Mouse (Mus musculus): ENCODE data around the gene 2010111I01Rik. TPM values are rescaled to one million over a fixed set of nuclear protein-coding genes. Genes with fewer than 3 reads are reported as not detected.

The 2010111I01Rik gene
- polyA plus RNA-seq, 1 experiment = 63.6 TPM

GRCm38 (mm10) chr13:63335421-63336134, 370.9 kb downstream of the 2010111I01Rik start:
- no peaks in the 10 kb centered on the region for H3K36me3 ChIP-seq (ENCODE audit: control insufficient read depth, insufficient read depth, low read length, poor library complexity, severe bottlenecking)
- TF ChIP-seq POLR2A (IDR thresholded peaks at IDR 0.05; ENCODE audit: insufficient read depth, low read length) (no peak), CTCF (IDR thresholded peaks at IDR 0.05; ENCODE audit: low read depth, low read length) (peak; percentile 67), EP300 (IDR thresholded peaks at IDR 0.05; ENCODE audit: insufficient read depth, low read depth, low read length) (no peak)
- no peak overlapping the region for H3K27ac ChIP-seq (ENCODE audit: insufficient read depth, low read length)

GRCm38 (mm10) chr13:63336335-63336734, 371.6 kb downstream of the 2010111I01Rik start:
- Histone ChIP-seq H3K27ac (ENCODE audit: insufficient read depth, low read length) (no peak overlapping the region), H3K9ac (ENCODE audit: low read depth, poor library complexity, severe bottlenecking) (no peak overlapping the region), H3K4me3 (ENCODE audit: low read depth, low read length) (no peak overlapping the region), H3K27me3 (ENCODE audit: control insufficient read depth, insufficient read depth, low read length, poor library complexity, severe bottlenecking) (no peaks in the 10 kb centered on the region), H3K9me3 (replicated peaks; ENCODE audit: control insufficient read depth, insufficient read depth, low read length, poor library complexity, severe bottlenecking) (no peaks in the 10 kb centered on the region), H3K4me1 (ENCODE audit: control insufficient read depth, insufficient read depth, low read length) (no peaks in the 10 kb centered on the region), H3K36me3 (ENCODE audit: control insufficient read depth, insufficient read depth, low read length, poor library complexity, severe bottlenecking) (no peaks in the 10 kb centered on the region)
- TF ChIP-seq POLR2A (IDR thresholded peaks at IDR 0.05; ENCODE audit: insufficient read depth, low read length) (no peak), CTCF (IDR thresholded peaks at IDR 0.05; ENCODE audit: low read depth, low read length) (no peak), EP300 (IDR thresholded peaks at IDR 0.05; ENCODE audit: insufficient read depth, low read depth, low read length) (no peak)

More at GRCm38 (mm10) chr13:63335421-63336134, 370.9 kb downstream of the 2010111I01Rik start:
- H3K27me3 ChIP-seq (ENCODE audit: control insufficient read depth, insufficient read depth, low read length, poor library complexity, severe bottlenecking) = no peaks in the 10 kb centered on the region
- no peaks in the 10 kb centered on the region for H3K9me3 ChIP-seq (replicated peaks; ENCODE audit: control insufficient read depth, insufficient read depth, low read length, poor library complexity, severe bottlenecking)
- no peak overlapping the region for H3K9ac ChIP-seq (ENCODE audit: low read depth, poor library complexity, severe bottlenecking)
- no peak overlapping the region for H3K4me3 ChIP-seq (ENCODE audit: low read depth, low read length)
- H3K4me1 ChIP-seq (ENCODE audit: control insufficient read depth, insufficient read depth, low read length) = no peaks in the 10 kb centered on the region

- no peaks in the 10 kb centered on the region for H3K4me1 ChIP-seq (ENCODE audit: control insufficient read depth, insufficient read depth, low read length)
- H3K4me3 ChIP-seq (ENCODE audit: low read depth, low read length) = no peak overlapping the region
- no peak overlapping the region for H3K27ac ChIP-seq (ENCODE audit: insufficient read depth, low read length)
- no peaks in the 10 kb centered on the region for H3K9me3 ChIP-seq (replicated peaks; ENCODE audit: control insufficient read depth, insufficient read depth, low read length, poor library complexity, severe bottlenecking)
- TF ChIP-seq EP300 (IDR thresholded peaks at IDR 0.05; ENCODE audit: insufficient read depth, low read depth, low read length) (no peak), POLR2A (IDR thresholded peaks at IDR 0.05; ENCODE audit: insufficient read depth, low read length) (no peak), CTCF (IDR thresholded peaks at IDR 0.05; ENCODE audit: low read depth, low read length) (no peak)
- H3K27me3 ChIP-seq (ENCODE audit: control insufficient read depth, insufficient read depth, low read length, poor library complexity, severe bottlenecking) = no peaks in the 10 kb centered on the region
- H3K36me3 ChIP-seq (ENCODE audit: control insufficient read depth, insufficient read depth, low read length, poor library complexity, severe bottlenecking) = no peaks in the 10 kb centered on the region
- no peak overlapping the region for H3K9ac ChIP-seq (ENCODE audit: low read depth, poor library complexity, severe bottlenecking)
Observed at GRCm38 (mm10) chr13:63337239-63337960, 372.7 kb downstream of the 2010111I01Rik start.

- H3K4me3 ChIP-seq (ENCODE audit: low read depth, low read length) = no peak overlapping the region
- H3K27ac ChIP-seq (ENCODE audit: insufficient read depth, low read length) = no peak overlapping the region
- no peaks in the 10 kb centered on the region for H3K4me1 ChIP-seq (ENCODE audit: control insufficient read depth, insufficient read depth, low read length)
- no peak overlapping the region for H3K9ac ChIP-seq (ENCODE audit: low read depth, poor library complexity, severe bottlenecking)
- H3K36me3 ChIP-seq (ENCODE audit: control insufficient read depth, insufficient read depth, low read length, poor library complexity, severe bottlenecking) = no peaks in the 10 kb centered on the region
- H3K27me3 ChIP-seq (ENCODE audit: control insufficient read depth, insufficient read depth, low read length, poor library complexity, severe bottlenecking) = no peaks in the 10 kb centered on the region
- TF ChIP-seq EP300 (IDR thresholded peaks at IDR 0.05; ENCODE audit: insufficient read depth, low read depth, low read length) (no peak), CTCF (IDR thresholded peaks at IDR 0.05; ENCODE audit: low read depth, low read length) (no peak), POLR2A (IDR thresholded peaks at IDR 0.05; ENCODE audit: insufficient read depth, low read length) (no peak)
- no peaks in the 10 kb centered on the region for H3K9me3 ChIP-seq (replicated peaks; ENCODE audit: control insufficient read depth, insufficient read depth, low read length, poor library complexity, severe bottlenecking)
Observed at GRCm38 (mm10) chr13:63339946-63340345, 375.3 kb downstream of the 2010111I01Rik start.

- no peak overlapping the region for H3K27ac ChIP-seq (ENCODE audit: insufficient read depth, low read length)
- no peak for TF ChIP-seq CTCF (IDR thresholded peaks at IDR 0.05; ENCODE audit: low read depth, low read length)
- no peak for TF ChIP-seq EP300 (IDR thresholded peaks at IDR 0.05; ENCODE audit: insufficient read depth, low read depth, low read length)
- TF ChIP-seq POLR2A (IDR thresholded peaks at IDR 0.05; ENCODE audit: insufficient read depth, low read length) = no peak
- no peaks in the 10 kb centered on the region for H3K4me1 ChIP-seq (ENCODE audit: control insufficient read depth, insufficient read depth, low read length)
- no peaks in the 10 kb centered on the region for H3K27me3 ChIP-seq (ENCODE audit: control insufficient read depth, insufficient read depth, low read length, poor library complexity, severe bottlenecking)
- H3K9ac ChIP-seq (ENCODE audit: low read depth, poor library complexity, severe bottlenecking) = no peak overlapping the region
- no peaks in the 10 kb centered on the region for H3K9me3 ChIP-seq (replicated peaks; ENCODE audit: control insufficient read depth, insufficient read depth, low read length, poor library complexity, severe bottlenecking)
- H3K4me3 ChIP-seq (ENCODE audit: low read depth, low read length) = no peak overlapping the region
- no peaks in the 10 kb centered on the region for H3K36me3 ChIP-seq (ENCODE audit: control insufficient read depth, insufficient read depth, low read length, poor library complexity, severe bottlenecking)
Observed at GRCm38 (mm10) chr13:63342781-63343180, 378.1 kb downstream of the 2010111I01Rik start.

GRCm38 (mm10) chr13:63344481-63344880, 379.8 kb downstream of the 2010111I01Rik start:
- Histone ChIP-seq H3K4me1 (ENCODE audit: control insufficient read depth, insufficient read depth, low read length) (no peaks in the 10 kb centered on the region), H3K9ac (ENCODE audit: low read depth, poor library complexity, severe bottlenecking) (no peak overlapping the region), H3K27me3 (ENCODE audit: control insufficient read depth, insufficient read depth, low read length, poor library complexity, severe bottlenecking) (no peaks in the 10 kb centered on the region), H3K9me3 (replicated peaks; ENCODE audit: control insufficient read depth, insufficient read depth, low read length, poor library complexity, severe bottlenecking) (no peaks in the 10 kb centered on the region), H3K4me3 (ENCODE audit: low read depth, low read length) (no peak overlapping the region), H3K36me3 (ENCODE audit: control insufficient read depth, insufficient read depth, low read length, poor library complexity, severe bottlenecking) (no peaks in the 10 kb centered on the region), H3K27ac (ENCODE audit: insufficient read depth, low read length) (no peak overlapping the region)
- TF ChIP-seq CTCF (IDR thresholded peaks at IDR 0.05; ENCODE audit: low read depth, low read length) (no peak), POLR2A (IDR thresholded peaks at IDR 0.05; ENCODE audit: insufficient read depth, low read length) (no peak), EP300 (IDR thresholded peaks at IDR 0.05; ENCODE audit: insufficient read depth, low read depth, low read length) (no peak)
